Mouse (Mus musculus) testis, adult 2 months (tissue): ENCODE results near the gene Gse1.

Source experiments
- CTCF ChIP-seq: fragments of 200-500 bp; IDR thresholded peaks from 2 replicates; pipeline ENCODE4 v1.5.1; 2012; ENCODE audit warnings: low read depth, mild to moderate bottlenecking, inconsistent platforms, low read length, moderate library complexity; ENCODE audit not compliant: control insufficient read depth, insufficient read depth, insufficient replicate concordance
- POLR2A ChIP-seq: fragments of 200-500 bp; IDR thresholded peaks from 2 replicates; pipeline ENCODE4 v1.6.1; 2012; ENCODE audit warnings: low read depth, mild to moderate bottlenecking, inconsistent platforms, low read length, moderate library complexity; ENCODE audit not compliant: control insufficient read depth

DNA sequence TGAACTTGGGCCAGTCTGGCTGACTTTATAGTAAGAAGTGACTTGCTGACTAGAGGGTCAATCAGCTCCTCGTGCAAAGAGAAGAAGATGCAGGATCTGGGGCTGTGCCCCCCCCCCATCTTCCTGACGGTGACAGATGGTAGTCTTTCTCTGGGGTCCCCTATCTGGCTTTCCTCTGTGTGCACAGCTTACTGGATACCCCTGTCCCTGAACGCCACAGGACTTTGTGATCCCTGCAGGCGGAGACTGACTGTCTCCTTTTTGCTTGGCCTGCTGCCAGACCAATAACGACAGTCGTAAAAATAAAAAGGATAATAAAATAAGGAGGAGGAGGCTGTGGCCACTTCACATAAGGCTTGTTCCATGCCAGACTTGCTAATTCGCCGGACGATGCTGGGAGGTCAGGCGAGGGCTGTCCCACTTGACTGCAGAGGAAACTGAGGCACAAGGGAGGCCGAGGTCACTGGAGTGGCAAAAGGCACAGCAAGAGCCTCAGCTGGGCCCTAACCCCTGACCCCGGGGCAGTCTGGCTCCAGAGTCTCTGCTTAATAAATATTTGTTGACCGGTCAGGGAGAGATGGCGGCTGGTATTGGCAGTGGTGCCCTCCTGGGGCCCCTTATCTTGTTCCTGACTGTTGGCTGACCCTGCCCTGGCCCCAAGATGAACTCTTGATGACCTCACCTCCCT lies 264.1 kb downstream of the Gse1 start:
- TF ChIP-seq CTCF (no peak), POLR2A (no peak)
